Mouse (Mus musculus) megakaryocyte progenitor cell, adult 5-6 weeks (primary cell): Measurements from ENCODE around the gene Fam213a. TPM values are rescaled to one million over a fixed set of nuclear protein-coding genes. Genes with fewer than 3 reads are reported as not detected.

ENCODE experiments used
- ATAC-seq: replicated peaks from 2 replicates; pipeline ENCODE4 v1.8.0; 2016; ENCODE audit warnings: mild to moderate bottlenecking, moderate TSS enrichment, inconsistent platforms; ENCODE audit not compliant: poor library complexity
- total RNA-seq, 2 experiments: library from RNA; stranded (forward) in 1 of 2; stranded (reverse) in 1 of 2; fragments of 157-497, 149-512 nt in 1 of 2; fragments of 200-1000 nt in 1 of 2; gene quantifications; 2 replicates each; pipeline versions ENCODE4 v1.2.3 to v1.2.4; 2015 to 2017

The Fam213a gene
- total RNA-seq, 2 experiments from 2014 or later: 8.7 to 20.4 TPM

GRCm38 (mm10) chr14:40963501-40964213 is 49.9 kb downstream of the Fam213a start:
- no peak for ATAC-seq

- ATAC-seq: 0 out of 2 replicates have a peak, but pooled peaks have one; percentile 1
These were observed 51.0 kb downstream of the Fam213a start for GRCm38 (mm10) chr14:40962365-40963290.

- ATAC-seq: no peak
These were observed 53.4 kb downstream of the Fam213a start for GRCm38 (mm10) chr14:40960237-40960636.

- no peak for ATAC-seq
These were observed 54.0 kb downstream of the Fam213a start for GRCm38 (mm10) chr14:40959586-40959985.

GRCm38 (mm10) chr14:40958986-40959381 is 54.6 kb downstream of the Fam213a start:
- ATAC-seq: peak; percentile 1; the same call in 1 of the 2 replicates

GRCm38 (mm10) chr14:40958083-40958985 is 55.3 kb downstream of the Fam213a start:
- peak; percentile 53 for ATAC-seq

- ATAC-seq: no peak
These were observed 56.0 kb downstream of the Fam213a start for GRCm38 (mm10) chr14:40957607-40958006.

- ATAC-seq: peak; percentile 46
These were observed 57.1 kb downstream of the Fam213a start for GRCm38 (mm10) chr14:40956252-40957146.

- peak; percentile 7 for ATAC-seq
These were observed 57.9 kb downstream of the Fam213a start for GRCm38 (mm10) chr14:40955596-40956251.

- 0 out of 2 replicates have a peak, but pooled peaks have one; percentile 3 for ATAC-seq
These were observed 58.4 kb downstream of the Fam213a start for GRCm38 (mm10) chr14:40955146-40955545.

- no peak for ATAC-seq
These were observed 60.2 kb downstream of the Fam213a start for GRCm38 (mm10) chr14:40953381-40953780.

GRCm38 (mm10) chr14:40952715-40953114 is 60.9 kb downstream of the Fam213a start:
- ATAC-seq: no peak

- ATAC-seq: no peak
These were observed 61.3 kb downstream of the Fam213a start for GRCm38 (mm10) chr14:40952301-40952700.

GRCm38 (mm10) chr14:40949730-40950614 is 63.6 kb downstream of the Fam213a start:
- no peak for ATAC-seq

GRCm38 (mm10) chr14:40949047-40949446 is 64.5 kb downstream of the Fam213a start:
- no peak for ATAC-seq

GRCm38 (mm10) chr14:40948522-40948921 is 65.1 kb downstream of the Fam213a start:
- no peak for ATAC-seq

- ATAC-seq: peak; percentile 76
These were observed 65.9 kb downstream of the Fam213a start for GRCm38 (mm10) chr14:40947431-40948394.
